Mouse (Mus musculus) erythroblast, embryonic 14.5 days (primary cell): ENCODE data around the gene Mtf1.

ENCODE experiments used
- GATA1 ChIP-seq: IDR thresholded peaks from 2 replicates; pipeline ENCODE4 v1.6.1; 2012; ENCODE audit warnings: low read length, inconsistent platforms, mixed read lengths
- TAL1 ChIP-seq: IDR thresholded peaks from 3 replicates; pipeline ENCODE4 v1.6.1; 2012; ENCODE audit warnings: low read length, inconsistent platforms, mixed read lengths

DNA sequence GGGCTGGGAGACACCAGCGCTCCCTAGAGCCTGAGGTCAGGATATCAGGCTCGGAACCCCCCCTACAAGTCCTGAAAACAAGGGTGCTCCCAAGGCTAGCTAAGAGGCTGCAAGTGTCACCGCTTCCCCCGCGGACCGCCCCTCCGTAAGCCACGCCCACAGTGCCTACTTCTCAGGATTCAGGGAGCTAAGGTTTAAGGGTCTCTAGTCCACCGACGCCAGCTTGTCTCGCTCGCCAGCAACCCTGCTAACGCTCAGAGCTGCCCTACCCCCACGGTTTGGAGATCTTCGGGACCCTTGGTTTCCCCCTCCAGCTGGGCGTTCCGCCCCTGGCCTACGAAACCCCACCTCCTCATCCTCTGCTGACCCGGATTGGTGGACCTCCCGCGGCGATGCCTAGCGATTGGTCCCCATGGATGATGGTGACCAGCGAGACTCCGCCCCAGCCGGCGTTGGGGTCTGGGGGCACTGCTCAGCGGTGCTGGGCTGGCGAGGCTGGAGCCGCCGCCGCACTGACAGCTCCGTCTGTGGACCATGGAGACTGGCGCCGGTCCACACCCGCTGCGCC is 79.5 kb downstream of the Mtf1 start:
- no peak for TF ChIP-seq TAL1
- no peak for TF ChIP-seq GATA1
